Mouse (Mus musculus): ENCODE results near the gene Trpm7.

- no peak for TF ChIP-seq USF1 (IDR thresholded peaks at IDR 0.05; ENCODE audit: low read depth)
- TF ChIP-seq POLR2A (IDR thresholded peaks at IDR 0.05; ENCODE audit: insufficient read length, low read depth) = no peak
Measured at GRCm38 (mm10) chr2:126769431-126770181, 106.4 kb downstream of the Trpm7 start.

Data from myocyte (in vitro differentiated cells).